Mouse (Mus musculus) heart, embryonic 15.5 days (tissue): ENCODE measurements around the gene Gm20521. TPM values are rescaled to one million over a fixed set of nuclear protein-coding genes. Genes with fewer than 3 reads are reported as not detected.
A peak's percentile ranks its signal among the peaks of the same experiment; 100 is the strongest.

Source experiments
- ATAC-seq: fragments of 200-750 bp; cut with Nextera tagmentation; replicated peaks from 2 replicates; pipeline ENCODE4 v1.8.0; 2017; ENCODE audit warnings: low read depth, moderate TSS enrichment; ENCODE audit not compliant: insufficient number of reproducible peaks, insufficient read depth, low FRiP score
- H3K27ac ChIP-seq: fragments of 300-500 bp; sonication (generic); 2 replicates; pipeline ENCODE4 v1.5.1; 2015; ENCODE audit warnings: mild to moderate bottlenecking, inconsistent platforms
- H3K27me3 ChIP-seq: fragments of 300-500 bp; sonication (generic); 2 replicates; pipeline ENCODE4 v1.6.1; 2015; ENCODE audit warnings: inconsistent platforms
- H3K36me3 ChIP-seq: fragments of 300-500 bp; sonication (generic); 2 replicates; pipeline ENCODE4 v1.6.1; 2015; ENCODE audit warnings: mild to moderate bottlenecking, inconsistent platforms
- H3K4me1 ChIP-seq: fragments of 300-500 bp; sonication (generic); replicated peaks from 2 replicates; pipeline ENCODE4 v1.6.1; 2015; ENCODE audit warnings: inconsistent platforms
- H3K4me2 ChIP-seq: fragments of 300-500 bp; sonication (generic); 2 replicates; pipeline ENCODE4 v1.6.1; 2015; ENCODE audit warnings: inconsistent platforms, mild to moderate bottlenecking, moderate library complexity
- H3K4me3 ChIP-seq: fragments of 300-500 bp; sonication (generic); 2 replicates; pipeline ENCODE4 v1.5.1; 2015; ENCODE audit warnings: mild to moderate bottlenecking, inconsistent platforms
- H3K9ac ChIP-seq: fragments of 300-500 bp; sonication (generic); 2 replicates; pipeline ENCODE4 v1.6.1; 2015; ENCODE audit warnings: mild to moderate bottlenecking, inconsistent platforms
- H3K9me3 ChIP-seq: fragments of 300-500 bp; sonication (generic); replicated peaks from 2 replicates; pipeline ENCODE4 v1.6.1; 2016; ENCODE audit warnings: inconsistent platforms
- WGBS: fragments of 180-500 bp; shearing (Covaris S2); methylation state at CpG from one replicate; pipeline ENCODE4 v1.1.7; 2015; ENCODE audit warnings: mixed read lengths; 5-methylcytosine and 5-hydroxymethylcytosine counted together
- polyA plus RNA-seq: library from polyadenylated mRNA; unstranded; fragments of >200 nt; fragmentation: Nextera tagmentation; extraction: Ambion mirVana; gene quantifications from 2 replicates; pipeline ENCODE4 v1.2.1, GENCODE M21; 2015

Gene Gm20521
- polyA plus RNA-seq, 1 experiment from 2014 or later = not detected

DNA sequence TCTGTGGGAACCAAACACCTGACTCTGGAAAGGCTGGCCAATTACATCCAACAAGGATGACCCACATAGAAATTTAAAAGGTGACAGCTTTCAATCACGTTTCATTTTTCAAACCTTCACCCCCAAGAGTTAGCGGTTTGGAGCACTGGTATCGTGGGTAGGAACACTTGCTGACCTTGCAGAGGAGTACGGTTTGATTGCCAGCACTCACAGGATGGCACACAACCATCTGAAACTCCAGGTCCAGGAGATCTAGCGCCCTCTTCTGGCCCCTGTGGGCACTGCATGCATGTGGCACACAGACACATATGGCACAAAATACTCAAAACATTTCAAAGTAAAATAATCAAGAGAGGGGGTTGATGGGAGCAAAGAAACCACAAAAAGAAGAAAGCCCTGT, 16.3 kb upstream of the Gm20521 start:
- no peak for ATAC-seq
- Histone ChIP-seq H3K27ac (no peak overlapping the region), H3K9me3 (no peaks in the 10 kb centered on the region), H3K4me3 (no peak overlapping the region), H3K36me3 (no peaks in the 10 kb centered on the region), H3K4me2 (no peak overlapping the region), H3K9ac (no peak overlapping the region), H3K27me3 (no peaks in the 10 kb centered on the region), H3K4me1 (peaks cover 8% of the 10 kb centered on the region; the same call in 1 of the 2 replicates)
- 56% methylated on average over 5 of the region's 5 CpGs for WGBS

DNA sequence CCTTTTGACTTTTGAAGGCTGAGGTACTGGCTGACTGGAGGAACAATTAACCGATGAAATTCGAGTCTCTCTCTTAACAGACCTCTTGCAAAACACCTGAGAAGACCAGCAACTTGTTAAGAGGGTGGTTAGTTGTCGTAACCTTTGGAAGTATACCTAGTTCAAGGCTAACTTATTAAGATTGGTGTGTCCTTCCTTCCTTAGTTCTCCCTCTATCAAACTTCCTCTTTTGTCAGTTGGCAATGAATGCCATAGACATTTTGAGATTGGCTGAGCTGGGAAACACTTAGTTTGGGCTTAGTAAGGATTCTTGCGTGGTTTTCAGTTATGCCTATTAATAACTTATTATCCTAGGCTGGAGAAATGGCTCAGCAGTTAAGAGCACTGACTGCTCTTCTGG, 15.2 kb upstream of the Gm20521 start:
- Histone ChIP-seq H3K27me3 (no peaks in the 10 kb centered on the region), H3K4me1 (peaks cover 8% of the 10 kb centered on the region; the same call in 1 of the 2 replicates), H3K27ac (no peak overlapping the region), H3K4me3 (no peak overlapping the region), H3K9me3 (no peaks in the 10 kb centered on the region), H3K4me2 (no peak overlapping the region), H3K9ac (no peak overlapping the region), H3K36me3 (no peaks in the 10 kb centered on the region)
- no peak for ATAC-seq
- 82% methylated on average over 4 of the region's 4 CpGs for WGBS

DNA sequence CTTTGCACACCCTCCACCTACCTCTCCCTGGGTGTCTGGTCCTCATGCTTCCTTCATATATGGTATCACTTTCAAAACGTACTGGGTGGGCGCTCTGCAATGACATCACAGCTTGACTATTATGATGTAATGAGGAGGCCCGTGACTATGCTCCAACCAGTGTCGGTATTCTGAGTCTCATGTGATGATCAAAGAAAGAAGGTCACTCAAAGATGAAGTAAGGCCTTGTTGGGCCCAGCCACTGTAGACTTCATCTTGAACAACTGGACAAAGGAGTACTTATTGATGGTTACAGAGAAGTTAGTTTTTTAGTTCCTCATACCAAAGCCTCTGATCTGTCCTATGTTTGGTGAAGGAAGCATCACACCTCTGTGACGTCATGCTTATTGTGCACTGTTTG, 12.4 kb upstream of the Gm20521 start, which contains the start of gene Homez:
Gene Homez, minus strand, starts transcription at position 101 of the 400 bp plus-strand sequence.
- no peak within 1 kb of the TSS for H3K4me3 ChIP-seq
- H3K9me3 ChIP-seq = no peaks in the 10 kb centered on the region
- ATAC-seq = no peak
- H3K9ac ChIP-seq = no peak within 1 kb of the TSS
- H3K4me1 ChIP-seq = peaks cover 5% of the 10 kb centered on the region
- H3K27me3 ChIP-seq = no peaks in the 10 kb centered on the region
- WGBS = 79% methylated on average over 5 of the region's 5 CpGs
- H3K4me2 ChIP-seq = no peak within 1 kb of the TSS
- H3K36me3 ChIP-seq = no peaks in the 10 kb centered on the region
- no peak within 1 kb of the TSS for H3K27ac ChIP-seq

DNA sequence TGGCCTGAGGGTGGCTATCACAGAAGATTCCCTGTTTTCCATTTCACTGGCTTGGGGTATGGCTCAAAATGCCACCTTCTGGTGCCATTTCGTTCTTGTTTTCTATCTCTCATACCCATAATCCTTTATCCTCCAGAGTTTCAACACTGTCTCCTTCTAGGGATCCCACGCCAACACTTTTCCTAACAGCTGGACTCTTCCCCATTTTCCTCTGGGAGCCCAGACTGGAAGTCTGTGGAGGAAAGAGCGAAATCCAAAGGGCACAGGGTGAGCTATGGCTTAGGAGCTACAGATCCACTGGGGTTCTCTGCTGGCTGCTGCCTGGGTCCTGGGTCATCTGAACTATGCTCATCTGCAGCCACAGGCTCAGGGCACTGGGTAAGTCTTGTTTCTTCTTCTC, 9.1 kb upstream of the Gm20521 start:
- Histone ChIP-seq H3K9ac (no peak overlapping the region), H3K4me3 (no peak overlapping the region), H3K36me3 (no peaks in the 10 kb centered on the region), H3K4me2 (no peak overlapping the region), H3K4me1 (peaks cover 16% of the 10 kb centered on the region), H3K27me3 (no peaks in the 10 kb centered on the region), H3K9me3 (no peaks in the 10 kb centered on the region), H3K27ac (no peak overlapping the region)
- WGBS = 84% methylated on average over 3 of the region's 3 CpGs
- no peak for ATAC-seq

DNA sequence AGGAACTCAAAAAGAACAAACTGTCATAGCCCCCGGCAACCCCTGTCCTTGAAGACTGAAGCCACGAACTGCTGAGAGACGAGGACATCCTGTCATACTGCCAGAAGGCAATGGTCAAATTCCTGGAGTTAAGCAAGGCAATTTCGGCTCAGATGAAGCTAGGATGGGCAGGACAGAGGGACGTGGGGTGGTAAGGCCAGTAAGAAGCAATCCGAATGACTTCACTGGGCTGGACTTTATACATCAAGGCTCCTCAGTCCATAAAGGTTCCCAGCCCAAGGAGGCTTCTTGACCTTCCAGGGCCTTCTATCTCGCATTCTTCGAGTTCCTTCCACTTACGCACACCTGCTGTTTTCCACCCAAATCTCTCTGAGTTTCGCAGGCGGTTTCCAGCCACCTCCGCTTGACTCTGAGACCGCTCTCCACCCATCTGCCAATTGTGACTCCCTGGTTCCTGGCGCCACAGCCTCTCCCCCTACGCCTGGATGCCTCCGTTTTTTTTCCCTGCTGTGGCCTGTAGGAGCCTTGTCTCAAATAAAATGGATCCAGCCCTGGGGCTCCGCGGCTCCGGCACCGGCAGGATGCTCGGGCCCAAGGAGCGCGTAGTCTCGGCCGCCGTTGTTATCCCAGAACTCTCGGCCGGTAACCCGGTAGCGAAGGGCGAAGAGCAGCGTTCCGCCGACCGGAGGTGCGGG, 7.2 kb upstream of the Gm20521 start:
- Histone ChIP-seq H3K9ac (peak overlapping the region; percentile 81), H3K9me3 (no peaks in the 10 kb centered on the region), H3K4me3 (peak overlapping the region; percentile 87), H3K27ac (peak overlapping the region; percentile 84), H3K36me3 (no peaks in the 10 kb centered on the region), H3K4me1 (peaks cover 16% of the 10 kb centered on the region), H3K4me2 (peak overlapping the region; percentile 96), H3K27me3 (no peaks in the 10 kb centered on the region)
- 3% methylated on average over 36 of the region's 36 CpGs for WGBS
- ATAC-seq = peak; percentile 3

DNA sequence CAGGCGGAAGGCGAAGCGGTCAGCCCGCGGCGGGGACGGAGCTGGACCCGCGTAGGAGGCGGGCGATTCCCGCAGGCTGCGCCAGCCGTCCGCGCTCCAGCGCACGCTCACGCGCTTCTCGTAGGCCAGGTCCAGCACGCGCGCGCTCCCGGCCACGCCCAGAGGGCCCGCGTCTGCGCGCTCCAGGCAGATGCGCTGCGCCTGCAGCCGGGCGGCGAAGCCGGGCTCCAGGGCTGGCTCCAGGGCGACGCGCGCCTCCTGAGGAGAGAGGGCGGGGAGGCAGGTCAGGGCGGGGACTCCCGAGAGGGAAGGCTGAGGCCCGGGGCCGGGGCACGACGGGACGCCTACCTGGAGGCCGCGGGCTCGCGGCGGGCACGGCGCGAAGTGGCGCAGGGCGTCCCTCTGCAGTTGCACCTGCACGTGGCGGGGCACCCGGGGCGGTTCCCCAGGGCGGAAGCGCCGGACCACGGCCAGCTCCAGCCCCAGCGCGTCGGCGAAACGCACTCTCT, 6.6 kb upstream of the Gm20521 start:
- ATAC-seq = peak; percentile 90
- H3K9me3 ChIP-seq = no peaks in the 10 kb centered on the region
- H3K9ac ChIP-seq = peak overlapping the region; percentile 81
- peak overlapping the region; percentile 96 for H3K4me2 ChIP-seq
- peaks cover 16% of the 10 kb centered on the region for H3K4me1 ChIP-seq
- under 1% methylated on average over 66 of the region's 72 CpGs for WGBS
- peak overlapping the region; percentile 84 for H3K27ac ChIP-seq
- peak overlapping the region; percentile 87 for H3K4me3 ChIP-seq
- H3K36me3 ChIP-seq = no peaks in the 10 kb centered on the region
- no peaks in the 10 kb centered on the region for H3K27me3 ChIP-seq

DNA sequence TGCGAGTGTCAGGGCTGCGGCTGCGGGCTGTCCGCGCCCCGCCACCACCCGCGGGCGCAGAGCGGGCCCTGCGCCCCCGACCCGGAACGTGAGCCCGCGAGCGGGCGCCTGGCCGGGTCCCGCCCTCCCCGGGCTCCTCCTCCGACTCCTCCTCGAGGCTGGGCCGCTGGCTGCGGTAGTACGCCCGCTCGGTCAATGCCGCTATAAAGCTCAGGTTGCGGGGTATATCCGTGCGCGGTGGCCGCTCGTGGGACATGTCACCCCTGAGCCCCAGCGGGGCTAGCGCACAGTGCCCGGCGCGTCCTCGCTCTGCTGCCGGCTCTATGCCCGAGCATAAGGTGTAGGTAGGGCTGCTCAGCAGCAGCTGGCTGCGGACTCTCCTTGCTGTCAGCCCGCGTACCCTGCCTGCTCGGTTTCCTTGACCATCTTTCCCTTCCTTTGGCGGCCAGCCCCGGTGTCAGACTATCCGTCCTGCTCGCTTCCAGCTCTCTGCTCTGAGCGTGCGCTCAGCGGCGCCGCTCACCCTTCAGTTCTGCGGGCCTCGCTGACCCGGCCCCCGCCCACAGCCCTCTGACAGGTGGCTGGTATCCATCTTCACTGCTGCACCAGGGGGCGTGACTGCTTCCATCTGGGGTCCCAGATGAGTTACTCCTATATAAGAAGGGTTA, 6.1 kb upstream of the Gm20521 start, which contains the start of gene Ppp1r3e:
Gene Ppp1r3e, minus strand, starts transcription at position 503 of the 668 bp plus-strand sequence.
- Histone ChIP-seq H3K4me3 (peak within 1 kb of the TSS; percentile 87), H3K4me1 (peaks cover 16% of the 10 kb centered on the region), H3K36me3 (no peaks in the 10 kb centered on the region), H3K27ac (peak within 1 kb of the TSS; percentile 84), H3K9ac (peak within 1 kb of the TSS; percentile 81), H3K9me3 (no peaks in the 10 kb centered on the region), H3K4me2 (peak within 1 kb of the TSS; percentile 96), H3K27me3 (no peaks in the 10 kb centered on the region)
- ATAC-seq = peak; percentile 82
- WGBS = under 1% methylated on average over 57 of the region's 61 CpGs

DNA sequence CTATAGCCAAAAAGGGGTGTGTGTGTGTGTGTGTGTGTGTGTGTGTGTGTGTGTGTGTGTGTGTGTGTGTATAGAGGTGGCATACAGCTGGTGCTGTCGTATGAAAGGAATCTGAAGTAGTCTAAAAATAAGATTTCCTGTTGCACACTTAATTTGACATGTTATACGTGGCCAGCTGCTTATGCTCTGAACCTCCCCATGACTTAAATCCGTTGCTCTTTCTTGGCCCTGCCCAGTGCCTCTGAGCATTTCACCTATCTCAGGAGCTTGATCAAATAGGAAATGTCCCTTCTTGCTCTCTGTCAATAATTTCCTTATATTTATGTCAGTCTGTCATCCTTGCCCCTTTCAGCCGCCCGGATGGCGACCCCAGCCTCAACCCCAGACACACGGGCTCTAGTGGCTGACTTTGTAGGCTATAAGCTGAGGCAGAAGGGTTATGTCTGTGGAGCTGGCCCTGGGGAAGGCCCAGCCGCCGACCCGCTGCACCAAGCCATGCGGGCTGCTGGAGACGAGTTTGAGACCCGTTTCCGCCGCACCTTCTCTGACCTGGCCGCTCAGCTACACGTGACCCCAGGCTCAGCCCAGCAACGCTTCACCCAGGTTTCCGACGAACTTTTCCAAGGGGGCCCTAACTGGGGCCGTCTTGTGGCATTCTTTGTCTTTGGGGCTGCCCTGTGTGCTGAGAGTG, 926 bp downstream of the Gm20521 start:
- Histone ChIP-seq H3K27ac (peak overlapping the region; percentile 97), H3K9ac (peak overlapping the region; percentile 83), H3K27me3 (no peaks in the 10 kb centered on the region), H3K9me3 (no peaks in the 10 kb centered on the region), H3K4me3 (peak overlapping the region; percentile 80), H3K36me3 (peaks cover 10% of the 10 kb centered on the region; the same call in 1 of the 2 replicates), H3K4me1 (peaks cover 23% of the 10 kb centered on the region), H3K4me2 (peak overlapping the region; percentile 80)
- no peak for ATAC-seq
- WGBS = 24% methylated on average over 21 of the region's 21 CpGs

DNA sequence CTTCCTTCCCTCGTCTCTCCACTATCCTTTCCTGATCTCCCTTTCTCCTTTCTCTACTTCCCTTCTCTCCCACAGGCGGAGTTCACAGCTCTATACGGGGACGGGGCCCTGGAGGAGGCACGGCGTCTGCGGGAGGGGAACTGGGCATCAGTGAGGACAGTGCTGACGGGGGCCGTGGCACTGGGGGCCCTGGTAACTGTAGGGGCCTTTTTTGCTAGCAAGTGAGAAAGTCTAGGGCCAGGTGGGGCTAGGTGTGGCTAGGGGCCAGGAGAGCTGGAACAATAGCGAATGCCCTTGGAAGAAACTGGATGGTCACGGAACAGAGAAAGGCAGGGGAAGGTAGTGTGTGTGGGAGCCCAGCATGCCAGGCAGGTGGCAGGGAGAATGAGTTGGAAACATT, 2.1 kb downstream of the Gm20521 start:
- H3K27me3 ChIP-seq = no peaks in the 10 kb centered on the region
- H3K4me1 ChIP-seq = peaks cover 23% of the 10 kb centered on the region
- WGBS = 83% methylated on average over 11 of the region's 11 CpGs
- H3K4me2 ChIP-seq = no peak overlapping the region
- no peaks in the 10 kb centered on the region for H3K9me3 ChIP-seq
- H3K36me3 ChIP-seq = peaks cover 10% of the 10 kb centered on the region; the same call in 1 of the 2 replicates
- no peak overlapping the region for H3K4me3 ChIP-seq
- H3K9ac ChIP-seq = no peak overlapping the region
- no peak for ATAC-seq
- no peak overlapping the region for H3K27ac ChIP-seq

DNA sequence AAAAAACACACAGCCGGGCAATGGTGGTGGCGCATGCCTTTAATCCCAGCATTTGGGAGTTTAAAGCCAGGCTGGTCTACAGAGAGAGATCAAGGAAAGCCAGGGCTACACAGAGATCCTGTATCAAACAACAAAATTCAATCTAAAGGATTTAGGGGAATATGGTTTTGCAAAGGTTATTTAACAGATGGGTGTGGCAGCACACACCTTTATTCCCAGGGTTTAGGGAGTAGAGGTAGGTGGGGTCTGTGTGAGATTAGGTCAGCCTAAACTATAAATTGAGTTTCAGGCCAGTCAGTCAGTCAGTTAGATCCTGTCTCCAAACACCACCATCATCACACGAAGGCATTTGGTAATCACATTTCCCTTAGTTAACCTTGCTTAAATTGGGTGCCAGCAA, 9.0 kb downstream of the Gm20521 start, which contains the start of gene Pabpn1:
Gene Pabpn1, plus strand, starts transcription at position 301 of the 400 bp plus-strand sequence.
- peaks cover 18% of the 10 kb centered on the region for H3K36me3 ChIP-seq
- H3K4me3 ChIP-seq = peak within 1 kb of the TSS; percentile 73
- peak within 1 kb of the TSS; percentile 55 for H3K9ac ChIP-seq
- H3K9me3 ChIP-seq = no peaks in the 10 kb centered on the region
- peak within 1 kb of the TSS; percentile 94 for H3K27ac ChIP-seq
- H3K4me1 ChIP-seq = peaks cover 26% of the 10 kb centered on the region
- no peaks in the 10 kb centered on the region for H3K27me3 ChIP-seq
- WGBS = 91% methylated on average over 3 of the region's 3 CpGs
- ATAC-seq = no peak
- peak within 1 kb of the TSS; percentile 68 for H3K4me2 ChIP-seq

DNA sequence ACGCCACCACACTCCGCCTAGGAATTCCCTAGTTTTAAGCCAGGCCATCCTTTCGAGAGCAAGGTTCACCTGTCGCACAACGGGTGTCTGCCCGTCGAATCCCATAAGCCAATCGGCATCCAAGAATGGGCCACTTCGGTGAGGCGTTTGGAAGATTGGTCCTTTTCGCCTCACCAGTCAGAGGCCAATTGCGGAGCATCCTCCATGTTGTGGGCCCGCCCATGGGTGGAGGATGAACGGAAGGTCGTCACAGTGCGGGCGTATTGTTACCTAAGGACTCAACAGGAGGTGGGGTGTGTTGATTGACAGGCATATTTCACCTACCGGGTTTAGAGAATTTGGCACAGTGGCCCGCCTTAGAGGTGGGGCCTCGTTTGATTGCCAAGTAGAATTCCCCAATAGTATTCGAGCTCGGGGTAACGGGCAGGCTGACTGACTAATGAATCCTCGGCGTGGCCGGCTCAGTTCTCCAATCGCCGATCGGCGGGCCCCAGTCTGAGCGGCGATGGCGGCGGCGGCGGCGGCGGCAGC, 10.5 kb downstream of the Gm20521 start:
- peak; percentile 97 for ATAC-seq
- peak overlapping the region; percentile 97 for H3K9ac ChIP-seq
- peak overlapping the region; percentile 68 for H3K4me2 ChIP-seq
- H3K9me3 ChIP-seq = no peaks in the 10 kb centered on the region
- no peaks in the 10 kb centered on the region for H3K27me3 ChIP-seq
- H3K4me1 ChIP-seq = peaks cover 34% of the 10 kb centered on the region
- H3K36me3 ChIP-seq = peaks cover 31% of the 10 kb centered on the region
- peak overlapping the region; percentile 94 for H3K27ac ChIP-seq
- WGBS = under 1% methylated on average over 38 of the region's 38 CpGs
- H3K4me3 ChIP-seq = peak overlapping the region; percentile 73
